Mouse (Mus musculus) hindbrain, postnatal 0 days (tissue): ENCODE data around the gene Plekha3. TPM values are rescaled to one million over a fixed set of nuclear protein-coding genes. Genes with fewer than 3 reads are reported as not detected.

Experiments
- ATAC-seq: fragments of 200-750 bp; cut with Nextera tagmentation; 2 replicates; pipeline ENCODE4 v1.8.0; 2017; ENCODE audit warnings: mild to moderate bottlenecking, moderate TSS enrichment, moderate library complexity
- DNase-seq: peaks from one replicate; pipeline ENCODE4 v3.0.0-alpha.2; 2015; ENCODE audit warnings: low spot score
- H3K27ac ChIP-seq: fragments of 300-500 bp; sonication (generic); 2 replicates; pipeline ENCODE4 v1.5.1; 2014; ENCODE audit warnings: mild to moderate bottlenecking
- H3K27me3 ChIP-seq: fragments of 300-500 bp; sonication (generic); 2 replicates; pipeline ENCODE4 v1.6.1; 2014; ENCODE audit warnings: low read length, mixed read lengths; ENCODE audit not compliant: insufficient read depth
- H3K36me3 ChIP-seq: fragments of 300-500 bp; sonication (generic); 2 replicates; pipeline ENCODE4 v1.6.1; 2014; ENCODE audit warnings: low read length, mixed read lengths; ENCODE audit not compliant: insufficient read depth
- H3K4me1 ChIP-seq: fragments of 300-500 bp; sonication (generic); 2 replicates; pipeline ENCODE4 v1.6.1; 2014; ENCODE audit warnings: antibody characterized with exemption, low read length, mixed read lengths; ENCODE audit not compliant: insufficient read depth
- H3K4me2 ChIP-seq: fragments of 300-500 bp; sonication (generic); 2 replicates; pipeline ENCODE4 v1.6.1; 2014; ENCODE audit warnings: low read depth, mild to moderate bottlenecking, low read length, moderate library complexity, mixed read lengths
- H3K4me3 ChIP-seq: fragments of 300-500 bp; sonication (generic); 2 replicates; pipeline ENCODE4 v1.5.1; 2014; ENCODE audit warnings: low read length
- H3K9ac ChIP-seq: fragments of 300-500 bp; sonication (generic); replicated peaks from 2 replicates; pipeline ENCODE4 v1.6.1; 2014; ENCODE audit warnings: mild to moderate bottlenecking, low read length, moderate library complexity, mixed read lengths
- H3K9me3 ChIP-seq: fragments of 300-500 bp; sonication (generic); 2 replicates; pipeline ENCODE4 v1.6.1; 2016; ENCODE audit warnings: low read length, mixed read lengths
- CTCF ChIP-seq: IDR thresholded peaks from 2 replicates; pipeline ENCODE4 v1.5.1; 2016; ENCODE audit warnings: antibody characterized with exemption, control low read depth, low read depth
- WGBS: fragments of 180-500 bp; shearing (Covaris S2); extraction: QIAGEN DNeasy Blood & Tissue Kit; methylation state at CpG from one replicate; pipeline ENCODE4 v1.1.7; 2014; 5-methylcytosine and 5-hydroxymethylcytosine counted together
- polyA plus RNA-seq: library from polyadenylated mRNA; unstranded; fragments of >200 nt; fragmentation: Nextera tagmentation; extraction: Ambion mirVana; gene quantifications from 2 replicates; pipeline ENCODE4 v1.2.1, GENCODE M21; 2015
- total RNA-seq: library from RNA; depleted of rRNA; stranded (reverse); fragments of >200 nt; gene quantifications from 2 replicates; pipeline ENCODE4 v1.2.3, GENCODE M21; 2014

Plekha3 gene
- total and polyA plus RNA-seq, 2 experiments from 2014 or later: 8.7 to 23.3 TPM

DNA sequence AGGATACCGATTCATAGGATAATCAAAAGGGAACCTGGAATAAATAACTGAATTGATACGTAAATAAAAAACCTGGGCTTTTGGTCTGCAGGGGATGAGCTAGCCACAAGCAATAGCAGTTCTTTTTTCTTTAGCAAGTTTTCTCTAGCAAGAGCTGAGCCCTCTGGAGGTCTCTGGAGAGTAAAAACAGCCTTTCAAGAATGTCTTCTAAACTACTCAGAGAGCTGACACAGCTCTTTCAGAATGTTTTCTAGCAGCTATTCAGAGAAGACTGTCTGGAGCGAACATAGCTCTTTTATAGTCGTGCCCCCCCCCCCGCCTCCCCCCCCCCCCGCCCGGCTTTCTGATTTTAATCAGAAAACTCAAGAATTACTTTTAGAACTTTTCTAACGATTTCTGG lies 15.7 kb upstream of the Plekha3 start:
- ATAC-seq: no peak
- no peak for TF ChIP-seq CTCF
- peak; percentile 38 for DNase-seq
- Histone ChIP-seq H3K27me3 (no peaks in the 10 kb centered on the region), H3K36me3 (no peaks in the 10 kb centered on the region), H3K9me3 (no peaks in the 10 kb centered on the region), H3K9ac (no peak overlapping the region), H3K4me2 (no peak overlapping the region), H3K4me3 (no peak overlapping the region), H3K27ac (no peak overlapping the region), H3K4me1 (no peaks in the 10 kb centered on the region)
- WGBS: 57% methylated on average over 6 of the region's 8 CpGs

DNA sequence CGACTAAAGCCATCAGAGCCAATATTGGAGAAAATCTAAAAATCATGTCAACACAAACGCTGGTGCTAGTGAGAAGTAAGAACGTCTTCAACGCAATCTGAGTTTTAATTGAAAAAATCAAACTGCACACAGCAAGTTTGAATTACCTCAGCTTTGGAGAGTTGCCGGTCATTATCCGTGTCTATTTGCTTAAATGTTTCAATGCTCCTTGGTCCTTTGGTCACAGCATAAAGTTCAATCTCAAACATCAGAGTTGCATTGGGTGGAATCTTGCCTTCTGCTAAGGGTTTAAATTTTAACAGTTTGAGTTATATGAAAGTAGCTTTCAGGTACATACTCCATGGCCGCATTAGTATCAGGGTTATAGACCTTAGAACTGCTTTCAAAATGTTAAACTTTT lies 9.6 kb upstream of the Plekha3 start:
- Histone ChIP-seq H3K9me3 (no peaks in the 10 kb centered on the region), H3K4me3 (no peak overlapping the region), H3K27me3 (no peaks in the 10 kb centered on the region), H3K27ac (no peak overlapping the region), H3K4me2 (no peak overlapping the region), H3K36me3 (no peaks in the 10 kb centered on the region), H3K4me1 (no peaks in the 10 kb centered on the region), H3K9ac (no peak overlapping the region)
- no peak for ATAC-seq
- 98% methylated on average over 7 of the region's 7 CpGs for WGBS
- TF ChIP-seq CTCF: no peak
- no peak for DNase-seq

DNA sequence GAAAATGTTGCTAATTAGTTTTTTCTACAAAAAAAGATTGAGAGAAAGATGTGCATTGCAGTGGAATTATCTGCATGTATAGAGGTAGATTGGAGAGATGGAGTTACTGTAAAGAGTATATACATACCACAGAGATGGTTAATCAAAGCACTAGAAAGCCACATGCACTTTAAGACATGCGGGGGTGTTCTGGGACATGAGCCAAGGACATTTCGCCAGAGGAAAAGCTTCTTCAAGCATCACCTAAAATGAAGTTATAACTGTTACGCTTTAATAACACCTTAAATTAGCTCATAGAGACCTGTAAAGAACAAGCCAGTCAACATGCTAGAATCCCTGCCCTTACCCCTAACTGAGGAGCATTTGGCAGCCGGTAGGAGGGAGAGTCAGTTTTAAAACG lies 7.9 kb upstream of the Plekha3 start:
- no peak overlapping the region for H3K4me3 ChIP-seq
- no peak for ATAC-seq
- no peak for DNase-seq
- no peak overlapping the region for H3K9ac ChIP-seq
- 70% methylated on average over 5 of the region's 5 CpGs for WGBS
- no peaks in the 10 kb centered on the region for H3K9me3 ChIP-seq
- TF ChIP-seq CTCF: no peak
- H3K27ac ChIP-seq: no peak overlapping the region
- H3K27me3 ChIP-seq: no peaks in the 10 kb centered on the region
- no peak overlapping the region for H3K4me2 ChIP-seq
- H3K36me3 ChIP-seq: no peaks in the 10 kb centered on the region
- no peaks in the 10 kb centered on the region; the same call in 1 of the 2 replicates for H3K4me1 ChIP-seq

DNA sequence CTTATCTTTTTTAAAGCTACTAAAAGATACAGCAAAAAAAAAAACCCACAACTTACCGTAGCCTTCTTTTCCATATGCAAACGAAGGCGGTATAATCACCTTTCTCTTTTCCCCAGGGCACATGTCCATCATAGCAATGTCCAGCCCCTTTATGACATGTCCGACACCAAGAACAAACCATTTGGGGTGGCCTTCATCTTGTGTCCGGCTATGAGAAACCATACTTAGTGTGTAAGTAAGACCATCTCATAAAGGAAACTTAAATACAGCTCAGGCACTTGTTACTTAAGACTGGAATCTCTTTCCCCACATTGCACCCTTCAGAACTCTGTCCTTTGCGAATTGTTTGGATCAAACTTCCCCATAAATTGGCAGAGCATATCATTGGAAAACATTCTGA lies 3.4 kb upstream of the Plekha3 start:
- DNase-seq (no peak), ATAC-seq (no peak)
- 81% methylated on average over 6 of the region's 6 CpGs for WGBS
- peak overlapping the region; percentile 74 for H3K4me2 ChIP-seq
- no peaks in the 10 kb centered on the region for H3K9me3 ChIP-seq
- peak overlapping the region; percentile 43 for H3K4me3 ChIP-seq
- no peaks in the 10 kb centered on the region for H3K27me3 ChIP-seq
- no peak overlapping the region for H3K27ac ChIP-seq
- no peak for TF ChIP-seq CTCF
- H3K9ac ChIP-seq: peak overlapping the region; percentile 60; the same call in 1 of the 2 replicates
- H3K4me1 ChIP-seq: peaks cover 7% of the 10 kb centered on the region
- H3K36me3 ChIP-seq: no peaks in the 10 kb centered on the region

DNA sequence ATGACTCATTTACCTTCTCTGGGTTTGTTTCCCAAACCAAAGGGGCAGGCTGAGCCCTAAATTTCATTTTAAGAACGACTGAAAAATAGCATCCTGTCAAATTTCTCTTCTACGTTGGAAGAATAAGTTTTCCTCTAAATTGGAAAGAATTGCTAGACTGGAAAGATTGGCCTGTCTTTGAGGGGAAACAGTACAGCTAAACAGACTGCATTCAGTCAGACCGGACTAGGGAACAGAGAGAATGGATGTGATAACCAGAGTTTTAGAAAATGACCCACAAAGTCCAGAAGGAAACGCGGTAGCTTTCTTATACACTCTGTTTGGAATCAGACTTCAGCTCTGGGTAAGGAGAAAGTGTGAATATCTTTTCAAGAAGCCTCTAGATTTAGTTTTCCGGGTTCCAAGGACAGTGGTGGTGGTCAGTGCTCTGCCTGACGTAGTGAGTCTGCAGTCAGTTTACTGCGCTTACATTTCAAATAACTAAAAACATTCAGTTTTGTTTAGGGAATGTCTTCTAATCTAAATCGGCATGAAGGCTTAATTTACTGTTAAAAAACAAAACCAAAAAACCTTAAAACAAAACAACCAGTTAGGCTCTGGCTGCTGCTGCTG lies 2.8 kb upstream of the Plekha3 start:
- Histone ChIP-seq H3K27me3 (no peaks in the 10 kb centered on the region), H3K4me3 (peak overlapping the region; percentile 43), H3K9ac (peak overlapping the region; percentile 60), H3K9me3 (no peaks in the 10 kb centered on the region), H3K4me2 (peak overlapping the region; percentile 74), H3K4me1 (peaks cover 11% of the 10 kb centered on the region), H3K36me3 (no peaks in the 10 kb centered on the region), H3K27ac (peak overlapping the region; percentile 79)
- TF ChIP-seq CTCF: no peak
- WGBS: 23% methylated on average over 9 of the region's 9 CpGs
- ATAC-seq (no peak), DNase-seq (no peak)

DNA sequence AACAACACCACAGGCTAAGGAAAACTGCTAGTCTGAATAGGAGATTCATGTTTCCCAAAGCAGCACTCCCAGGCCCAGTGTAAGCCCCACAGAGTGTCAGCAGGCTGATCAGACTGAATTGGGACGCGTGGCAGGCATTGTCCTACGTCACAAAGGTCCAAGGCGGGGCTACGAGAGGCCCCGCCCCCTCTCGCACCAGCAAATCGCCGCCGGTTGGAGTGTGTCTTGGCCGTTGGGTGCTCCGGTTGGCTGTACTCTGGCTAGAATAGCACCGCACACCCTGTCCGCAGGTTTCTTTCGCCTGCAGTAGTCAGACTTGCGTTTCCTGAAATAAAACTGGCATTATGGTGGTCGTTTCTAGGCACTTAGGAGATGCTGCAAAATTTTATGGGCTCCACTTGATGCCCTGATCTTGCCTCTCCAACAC lies 2.1 kb upstream of the Plekha3 start, which contains the start of gene Fkbp7:
Fkbp7 (minus strand) TSS at position 151 of the 427 bp plus-strand sequence.
- ATAC-seq (peak; percentile 94), DNase-seq (peak; percentile 94)
- peak within 1 kb of the TSS; percentile 43 for H3K4me3 ChIP-seq
- peak within 1 kb of the TSS; percentile 74 for H3K4me2 ChIP-seq
- no peaks in the 10 kb centered on the region for H3K36me3 ChIP-seq
- no peaks in the 10 kb centered on the region for H3K27me3 ChIP-seq
- no peak for TF ChIP-seq CTCF
- under 1% methylated on average over 17 of the region's 17 CpGs for WGBS
- peaks cover 11% of the 10 kb centered on the region for H3K4me1 ChIP-seq
- H3K9me3 ChIP-seq: no peaks in the 10 kb centered on the region
- H3K9ac ChIP-seq: peak within 1 kb of the TSS; percentile 60
- H3K27ac ChIP-seq: peak within 1 kb of the TSS; percentile 79

DNA sequence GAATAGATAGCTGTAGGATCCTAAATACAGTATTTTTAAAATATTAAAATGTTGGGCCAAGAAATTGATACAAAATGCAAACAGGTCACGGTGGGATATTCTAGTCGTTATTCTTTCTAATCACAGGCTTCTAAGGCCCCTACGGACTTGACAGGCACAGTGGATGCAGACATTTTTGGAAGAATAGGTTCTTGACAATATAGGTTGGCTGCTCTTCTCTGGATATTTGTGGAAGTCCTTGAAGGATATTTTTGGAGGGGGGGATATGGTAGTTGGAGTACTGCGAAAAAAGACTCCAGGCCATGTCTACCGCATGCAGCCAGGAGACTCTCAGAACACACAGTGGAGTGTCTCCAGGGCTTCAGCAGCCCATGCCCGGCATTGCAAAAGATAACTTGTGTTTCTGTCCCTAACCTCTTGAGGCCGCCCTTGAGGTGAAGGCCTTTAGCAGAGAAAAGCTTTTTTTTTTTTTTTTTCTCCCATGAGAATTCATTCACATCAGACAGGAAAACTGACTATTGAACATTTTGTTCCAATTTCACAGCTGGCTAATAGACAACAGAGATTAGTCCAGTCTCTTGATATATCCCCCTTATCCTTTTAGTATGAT lies 1.5 kb upstream of the Plekha3 start:
- peak overlapping the region; percentile 74 for H3K4me2 ChIP-seq
- H3K36me3 ChIP-seq: no peaks in the 10 kb centered on the region
- H3K9ac ChIP-seq: 0 out of 2 replicates have a peak overlapping the region, but pooled peaks have one; percentile 60
- H3K27me3 ChIP-seq: no peaks in the 10 kb centered on the region
- H3K4me1 ChIP-seq: peaks cover 11% of the 10 kb centered on the region
- H3K4me3 ChIP-seq: peak overlapping the region; percentile 43
- no peaks in the 10 kb centered on the region for H3K9me3 ChIP-seq
- DNase-seq: peak; percentile 57
- no peak for ATAC-seq
- WGBS: 30% methylated on average over 7 of the region's 7 CpGs
- TF ChIP-seq CTCF: peak; percentile 43
- H3K27ac ChIP-seq: peak overlapping the region; percentile 79
